Mouse (Mus musculus): ENCODE data around the gene Rpl5. TPM values are rescaled to one million over a fixed set of nuclear protein-coding genes. Genes with fewer than 3 reads are reported as not detected.
"Not testable (repeated sequence)": the region's sequence is repeated elsewhere in the genome, so short reads cannot be mapped to it uniquely, and the experiment has no call there.

Gene Rpl5
- total RNA-seq, 1 experiment from 2014 or later = 63.2 TPM

GRCm38 (mm10) chr5:107896265-107896664, 4.0 kb upstream of the Rpl5 start:
- DNase-seq = no peak

- DNase-seq = no peak
Measured at GRCm38 (mm10) chr5:107901014-107901615, 813 bp downstream of the Rpl5 start.

- DNase-seq = no peak
Measured at GRCm38 (mm10) chr5:107904325-107904724, 4.0 kb downstream of the Rpl5 start.

DNA sequence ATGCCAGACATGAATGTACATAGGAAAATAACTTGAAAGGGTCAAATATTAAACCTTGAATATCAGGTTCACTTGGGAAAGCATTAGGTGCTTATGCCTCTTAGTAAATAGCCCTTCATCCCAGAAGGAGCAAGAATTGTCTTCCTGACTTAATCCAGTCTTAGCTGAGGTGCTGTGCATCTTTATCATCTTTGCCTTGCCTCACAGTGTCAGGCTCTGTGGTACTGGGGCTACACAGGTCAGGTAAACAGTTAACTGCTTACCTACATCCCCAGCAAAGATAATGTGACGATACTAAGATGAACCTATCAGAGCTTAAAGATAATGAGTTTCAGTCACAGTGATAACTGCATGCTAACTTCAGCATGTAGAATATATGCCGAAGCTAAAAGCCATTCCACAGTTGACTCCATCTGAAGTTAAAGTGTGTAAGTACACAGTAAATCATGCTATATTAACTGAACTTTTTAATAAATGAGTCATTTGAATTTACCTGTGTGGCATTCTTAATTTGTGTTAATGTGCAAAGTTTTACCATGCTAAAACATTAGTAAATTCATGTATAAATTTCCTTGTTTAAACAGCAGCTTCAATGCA, 8.3 kb downstream of the Rpl5 start:
- no peak for DNase-seq

GRCm38 (mm10) chr5:107909668-107910067, 9.4 kb downstream of the Rpl5 start:
- no peak for DNase-seq

DNA sequence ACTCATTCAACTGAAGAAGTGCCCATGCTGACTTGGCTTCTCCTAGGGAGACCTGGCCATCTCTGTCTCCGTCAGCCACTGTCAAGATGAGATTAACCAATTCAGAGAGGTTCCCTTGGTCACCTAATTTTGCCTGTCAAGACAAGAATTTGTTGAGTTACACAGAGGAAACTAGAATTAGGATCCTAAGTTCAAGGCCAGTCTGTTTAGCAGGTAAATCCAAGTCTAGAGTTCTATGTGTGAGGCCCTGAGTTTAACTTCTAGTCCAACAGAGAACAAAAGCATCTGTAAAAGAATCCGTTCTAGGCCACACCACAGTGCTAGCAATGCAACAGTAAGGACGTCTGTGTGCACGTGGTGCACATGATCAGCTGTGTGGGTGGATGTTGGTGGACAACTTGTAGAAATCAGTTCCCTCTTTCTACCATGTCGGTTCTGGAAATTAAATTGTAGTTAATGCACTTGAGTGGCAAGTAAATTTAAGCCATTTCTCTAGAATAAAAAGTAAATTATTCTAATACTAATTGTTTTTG, 9.8 kb downstream of the Rpl5 start:
- no peak for DNase-seq

DNA sequence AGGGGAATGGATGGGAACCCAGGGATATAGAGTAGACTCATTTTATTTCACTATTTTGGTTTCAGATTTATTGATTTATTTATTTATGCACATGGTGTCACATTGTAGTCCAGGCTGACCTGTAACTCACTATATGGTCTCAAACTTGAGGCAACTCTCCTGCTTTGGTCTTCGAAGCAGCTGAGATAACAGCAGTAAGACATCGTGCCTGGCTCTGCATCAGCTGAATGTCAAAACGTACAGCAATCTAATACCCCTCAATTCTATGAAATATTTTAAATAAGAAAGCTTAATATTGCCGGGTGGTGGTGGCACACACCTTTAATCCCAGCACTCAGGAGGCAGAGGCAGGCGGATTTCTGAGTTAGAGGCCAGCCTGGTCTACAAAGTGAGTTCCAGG, 10.7 kb downstream of the Rpl5 start:
- DNase-seq = no peak

- no peak for DNase-seq
Measured at GRCm38 (mm10) chr5:107915280-107915679, 15.0 kb downstream of the Rpl5 start.

DNA sequence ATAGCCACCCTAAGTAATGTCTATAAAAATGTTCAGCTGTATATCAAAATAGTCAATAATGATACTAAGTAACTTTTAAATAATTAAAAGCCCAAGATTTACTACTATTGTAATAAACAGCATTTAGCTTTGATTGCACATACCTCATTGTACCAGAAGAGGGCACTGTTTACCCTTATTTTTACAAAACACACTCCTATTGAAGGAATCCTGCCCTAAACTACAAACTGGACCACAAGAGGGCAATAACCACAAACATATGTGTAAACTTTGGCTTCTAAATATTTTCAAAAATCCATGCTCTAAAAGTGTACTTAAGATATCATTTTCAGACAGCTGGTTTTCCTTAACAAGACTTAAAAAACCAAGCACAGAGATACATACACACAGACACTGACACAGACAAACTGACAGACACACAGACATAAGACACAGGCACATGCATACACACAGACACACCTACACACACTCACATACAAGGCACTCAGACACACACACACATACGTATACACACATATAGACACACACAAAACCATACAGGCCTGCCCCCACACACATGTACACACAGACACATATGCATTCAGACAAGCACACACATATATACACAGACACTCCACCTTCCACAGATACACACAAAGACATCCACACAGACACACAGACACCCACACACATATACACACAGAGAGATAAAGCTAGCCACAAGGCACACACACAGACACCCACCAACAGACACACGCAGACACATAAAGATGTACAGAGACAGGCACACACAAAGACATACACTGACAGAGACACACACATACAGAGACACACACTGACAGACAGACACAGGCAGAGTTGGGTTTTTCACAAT, 21.3 kb downstream of the Rpl5 start:
- DNase-seq = peak; percentile 53

DNA sequence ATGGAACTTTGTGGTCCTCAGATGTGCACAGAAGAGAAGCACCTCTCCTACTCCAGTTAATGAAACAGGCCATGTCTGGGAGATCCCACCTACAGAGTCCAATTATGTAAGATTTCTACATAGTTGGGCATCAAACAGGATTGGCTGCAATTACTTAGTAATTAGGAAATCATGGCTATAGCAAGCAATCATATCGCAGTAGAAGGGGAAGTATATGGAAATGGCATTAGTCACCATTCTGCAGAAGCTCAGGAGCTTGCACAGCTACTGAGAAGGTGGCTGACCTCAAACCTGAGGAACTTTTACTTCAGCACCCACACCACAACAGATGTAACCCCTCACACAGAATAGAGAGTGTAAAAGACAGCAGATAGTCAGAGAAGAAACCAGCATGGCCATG, 22.5 kb downstream of the Rpl5 start:
- DNase-seq = no peak

DNA sequence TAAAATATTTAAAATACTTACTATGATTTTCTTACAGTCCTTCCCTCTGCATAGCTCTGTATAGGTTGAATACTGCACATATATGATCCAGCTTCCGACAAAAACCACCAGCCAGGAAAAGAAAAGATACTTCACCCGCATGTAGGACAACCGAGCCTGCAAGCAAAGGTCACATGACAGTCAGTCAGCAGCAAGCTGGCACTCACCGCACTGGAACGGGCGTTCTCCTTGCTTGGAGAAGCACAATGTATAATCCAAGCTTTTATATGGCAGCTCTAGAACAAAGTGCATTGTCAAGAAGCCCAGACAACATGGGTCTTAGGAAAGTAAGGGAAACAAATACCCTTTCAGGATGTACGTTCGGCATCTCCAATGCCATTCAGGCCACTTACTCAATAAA, 24.3 kb downstream of the Rpl5 start:
- DNase-seq = no peak

GRCm38 (mm10) chr5:107926550-107927249, 26.4 kb downstream of the Rpl5 start:
- no peak for DNase-seq

GRCm38 (mm10) chr5:107932556-107932955, 32.3 kb downstream of the Rpl5 start:
- DNase-seq = no peak

GRCm38 (mm10) chr5:107933202-107933974, 33.1 kb downstream of the Rpl5 start:
- DNase-seq = no peak

DNA sequence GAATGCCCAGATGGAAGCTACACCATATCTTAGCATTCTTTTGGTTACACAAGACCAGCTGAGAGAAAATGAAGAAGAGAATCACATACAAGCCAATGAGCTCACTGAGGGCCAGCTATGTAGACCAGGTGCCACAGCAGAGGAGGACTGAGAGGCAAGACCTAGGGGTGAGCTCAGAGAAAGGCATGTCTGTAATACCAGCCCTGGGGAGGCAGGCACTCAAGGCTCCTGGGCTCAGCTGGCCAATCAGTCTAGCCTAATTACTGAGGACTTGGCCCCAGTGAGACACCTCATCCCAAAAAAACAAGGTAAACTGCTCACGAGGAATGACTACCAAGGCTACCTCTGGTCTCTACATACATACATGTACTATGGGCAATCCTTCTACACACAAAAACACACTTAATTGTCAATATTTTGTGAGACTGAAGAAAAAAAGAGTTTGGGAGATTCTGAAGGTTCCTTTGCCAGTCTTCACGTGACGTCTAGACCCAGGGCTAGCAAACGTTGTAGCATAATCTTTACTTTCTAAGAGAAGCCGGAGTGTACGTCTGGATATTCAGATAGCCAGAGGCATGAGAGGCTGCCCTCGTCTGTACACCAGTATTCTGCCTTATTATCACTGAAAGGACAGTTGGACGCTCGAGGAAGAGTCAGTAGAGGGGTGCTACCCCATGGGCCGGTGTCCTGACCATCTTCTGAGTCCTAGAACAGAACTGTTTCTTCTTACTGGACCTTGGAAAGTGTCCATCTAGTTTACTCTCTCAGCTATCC, 34.7 kb downstream of the Rpl5 start:
- no peak for DNase-seq

- no peak for DNase-seq
Measured at GRCm38 (mm10) chr5:107936625-107937389, 36.5 kb downstream of the Rpl5 start.

GRCm38 (mm10) chr5:107938483-107938882, 38.2 kb downstream of the Rpl5 start:
- not testable (repeated sequence) for DNase-seq

DNA sequence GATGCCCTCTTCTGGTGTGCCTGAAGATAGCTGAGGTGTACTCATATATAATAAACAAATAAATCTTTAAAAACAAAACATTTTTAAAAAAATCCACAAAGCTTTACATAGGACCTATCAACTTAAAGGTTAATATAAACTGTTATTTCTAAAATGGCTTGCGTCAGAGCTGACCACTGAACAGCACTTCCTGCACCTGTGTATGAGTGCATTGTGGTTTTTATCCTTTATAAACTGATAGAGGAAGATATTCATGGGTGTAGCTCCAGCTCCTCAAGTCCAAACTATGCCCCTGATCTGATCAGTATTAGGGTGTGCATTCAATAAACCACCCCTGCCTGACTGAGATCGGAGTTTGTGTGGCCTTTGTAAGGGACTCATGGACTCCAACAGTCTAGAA, 38.6 kb downstream of the Rpl5 start:
- DNase-seq = no peak

- no peak for DNase-seq
Measured at GRCm38 (mm10) chr5:107939701-107940100, 39.4 kb downstream of the Rpl5 start.

DNA sequence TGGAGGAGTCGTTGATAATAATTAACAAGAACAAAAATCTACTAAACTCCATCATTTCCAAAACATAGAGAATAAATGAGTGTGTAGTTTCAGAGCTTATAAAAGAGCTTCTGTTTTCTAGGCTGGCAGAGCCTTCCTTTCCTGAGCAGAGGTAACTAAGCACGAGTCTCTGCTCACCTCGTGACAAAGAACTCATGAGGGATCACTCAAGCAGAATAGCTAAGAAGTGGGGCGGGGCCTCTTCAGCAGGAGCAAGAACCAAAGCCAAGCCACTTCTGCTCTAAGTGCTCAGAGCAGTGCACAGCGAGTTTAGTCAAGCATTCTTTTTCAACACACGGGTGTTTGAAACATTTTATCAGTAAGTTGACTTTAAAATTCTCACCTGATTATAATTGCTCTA, 40.9 kb downstream of the Rpl5 start:
- DNase-seq = no peak
